Comparison of ENCODE assay signal across 31 mouse cellular contexts in the genomic region with DNA sequence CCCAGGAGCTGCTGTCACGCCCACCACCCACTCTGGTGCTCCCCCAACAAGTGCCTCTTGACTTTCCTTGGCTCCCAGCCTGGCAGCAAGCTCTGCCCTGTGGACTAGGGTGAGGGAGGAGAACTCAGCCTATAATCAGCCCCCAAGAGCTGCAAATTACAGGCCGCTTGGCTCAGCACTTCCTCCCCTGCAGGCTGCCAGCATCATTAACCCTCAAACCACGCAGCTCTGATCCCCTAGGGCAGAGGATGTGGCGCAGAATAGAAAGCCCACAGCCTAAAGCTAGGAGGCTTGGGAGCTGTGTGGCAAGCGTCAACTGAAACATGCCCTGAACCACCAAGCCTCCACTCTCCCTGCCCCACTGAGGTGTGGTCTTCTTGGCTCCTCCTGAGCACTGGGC. TPM values are rescaled to one million over a fixed set of nuclear protein-coding genes. Genes with fewer than 3 reads are reported as not detected.
DNase-seq lines count a peak whose midpoint lies in the region; ATAC-seq and TF ChIP-seq lines count a peak whose summit lies in the region.
"Had no signal": no experiment of that assay in that cellular context is flagged by ENCODE, and none has a peak within 500 bp of the region (broad histone marks: within the 10 kb centered on the region; RNA-seq: fewer than 3 reads in every experiment).

No protein-coding gene starts in this region.

- ATAC-seq in forebrain, postnatal 0 days = peak; percentile 34; the same call in 1 of the 2 replicates
- ATAC-seq in forebrain, embryonic 15.5 days (replicated peaks) = no peak
- no peak for ATAC-seq in limb, embryonic 13.5 days (ENCODE audit: low FRiP score, low read depth)

- H3K36me3 ChIP-seq in forebrain, postnatal 0 days (ENCODE audit: insufficient read depth) = peaks cover 62% of the 10 kb centered on the region
- H3K36me3 ChIP-seq in forebrain, embryonic 15.5 days = peaks cover 32% of the 10 kb centered on the region
- peaks cover 92% of the 10 kb centered on the region for H3K36me3 ChIP-seq in limb, embryonic 13.5 days
- H3K36me3 ChIP-seq in limb, embryonic 10.5 days = peaks cover 98% of the 10 kb centered on the region

- WGBS in forebrain, postnatal 0 days = 69% methylated on average over 5 of the region's 5 CpGs
- whole genome bisulfite sequencing in forebrain, embryonic 15.5 days = 65% methylated on average over 5 of the region's 5 CpGs
- 73% methylated on average over 5 of the region's 5 CpGs for WGBS in limb, embryonic 13.5 days
- WGBS in limb, embryonic 10.5 days = 81% methylated on average over 5 of the region's 5 CpGs
- WGBS in olfactory bulb, adult 2 months = 27% methylated on average over 5 of the region's 5 CpGs

- no peak overlapping the region for H3K4me2 ChIP-seq in forebrain, postnatal 0 days (ENCODE audit: low read depth)
- H3K4me2 ChIP-seq in forebrain, embryonic 15.5 days (replicated peaks) = no peak overlapping the region
- no peak overlapping the region for H3K4me2 ChIP-seq in limb, embryonic 13.5 days (replicated peaks)
- H3K4me2 ChIP-seq: forebrain, embryonic 12.5 days; heart, embryonic 13.5 days; kidney, embryonic 15.5 days; liver, embryonic 15.5 days; lung, embryonic 15.5 days; neural tube, embryonic 13.5 days had no signal

- H3K9ac ChIP-seq in forebrain, postnatal 0 days = no peak overlapping the region
- H3K9ac ChIP-seq in forebrain, embryonic 15.5 days (replicated peaks) = no peak overlapping the region
- H3K9ac ChIP-seq in limb, embryonic 13.5 days = 0 out of 2 replicates have a peak overlapping the region, but pooled peaks have one; percentile 4
- H3K9ac ChIP-seq: forebrain, embryonic 12.5 days; heart, embryonic 13.5 days; kidney, embryonic 15.5 days; liver, embryonic 15.5 days; lung, embryonic 15.5 days; neural tube, embryonic 13.5 days had no signal

- H3K4me1 ChIP-seq in forebrain, postnatal 0 days (ENCODE audit: insufficient read depth) = no peaks in the 10 kb centered on the region
- peaks cover under 1% of the 10 kb centered on the region; the same call in 1 of the 2 replicates for H3K4me1 ChIP-seq in forebrain, embryonic 15.5 days
- H3K4me1 ChIP-seq in limb, embryonic 13.5 days = peaks cover 7% of the 10 kb centered on the region
- peaks cover 4% of the 10 kb centered on the region; the same call in 1 of the 2 replicates for H3K4me1 ChIP-seq in limb, embryonic 10.5 days
- H3K4me1 ChIP-seq in olfactory bulb, adult 2 months (ENCODE audit: control insufficient read depth, insufficient read depth, low read length) = peaks cover 46% of the 10 kb centered on the region
- H3K4me1 ChIP-seq: forebrain, embryonic 12.5 days had no signal

- no peaks in the 10 kb centered on the region for H3K27me3 ChIP-seq in forebrain, postnatal 0 days (ENCODE audit: insufficient read depth, low read length)
- no peaks in the 10 kb centered on the region for H3K27me3 ChIP-seq in forebrain, embryonic 15.5 days
- no peaks in the 10 kb centered on the region for H3K27me3 ChIP-seq in limb, embryonic 13.5 days
- H3K27me3 ChIP-seq in limb, embryonic 10.5 days (ENCODE audit: low read depth, poor library complexity, severe bottlenecking) = no peaks in the 10 kb centered on the region
- H3K27me3 ChIP-seq: forebrain, embryonic 12.5 days; heart, embryonic 13.5 days; kidney, embryonic 15.5 days; liver, embryonic 15.5 days; lung, embryonic 15.5 days; neural tube, embryonic 13.5 days had no signal

- H3K9me3 ChIP-seq in forebrain, postnatal 0 days (ENCODE audit: low read length) = no peaks in the 10 kb centered on the region
- H3K9me3 ChIP-seq in forebrain, embryonic 15.5 days = no peaks in the 10 kb centered on the region
- H3K9me3 ChIP-seq in limb, embryonic 13.5 days = no peaks in the 10 kb centered on the region
- no peaks in the 10 kb centered on the region for H3K9me3 ChIP-seq in limb, embryonic 10.5 days (replicated peaks)
- H3K9me3 ChIP-seq: forebrain, embryonic 12.5 days; heart, embryonic 13.5 days; kidney, embryonic 15.5 days; liver, embryonic 15.5 days; lung, embryonic 15.5 days; neural tube, embryonic 13.5 days had no signal

- DNase-seq in forebrain, postnatal 0 days = no peak
- no peak for DNase-seq in limb, embryonic 10.5 days (ENCODE audit: low spot score)
- DNase-seq in thymus, postnatal 4 days = peak; percentile 63
- no peak for DNase-seq in ovary, postnatal 14 days (ENCODE audit: low spot score)
- no peak for DNase-seq in kidney, postnatal 25 days
- DNase-seq: adrenal gland, postnatal 10 days; cerebellum, adult 2 months; gastrocnemius, postnatal 10 days; heart, postnatal 4 days; kidney, adult 11 months; kidney, postnatal 4 days; liver; lung, postnatal 36 days; midbrain, embryonic 14.5 days had no signal

- H3K4me3 ChIP-seq in forebrain, postnatal 0 days (ENCODE audit: low read depth, low read length) = no peak overlapping the region
- H3K4me3 ChIP-seq in forebrain, embryonic 15.5 days = no peak overlapping the region
- no peak overlapping the region for H3K4me3 ChIP-seq in limb, embryonic 13.5 days
- H3K4me3 ChIP-seq in limb, embryonic 10.5 days = no peak overlapping the region
- no peak overlapping the region for H3K4me3 ChIP-seq in olfactory bulb, adult 2 months (ENCODE audit: insufficient read depth, low read depth, low read length)
- H3K4me3 ChIP-seq: forebrain, embryonic 12.5 days; heart, embryonic 13.5 days; kidney, embryonic 15.5 days; left cerebral cortex, adult 2 months; liver, embryonic 15.5 days; lung, embryonic 15.5 days; neural tube, embryonic 13.5 days had no signal

- no peak for TF ChIP-seq CTCF in forebrain, postnatal 0 days (IDR thresholded peaks at IDR 0.05; ENCODE audit: low read depth)
- no peak for TF ChIP-seq CTCF in olfactory bulb, adult 2 months (IDR thresholded peaks at IDR 0.05; ENCODE audit: insufficient read depth, low read depth, low read length)

- no peak overlapping the region for H3K27ac ChIP-seq in forebrain, postnatal 0 days (ENCODE audit: low read depth, low read length)
- no peak overlapping the region for H3K27ac ChIP-seq in forebrain, embryonic 15.5 days (replicated peaks)
- no peak overlapping the region for H3K27ac ChIP-seq in limb, embryonic 13.5 days
- H3K27ac ChIP-seq in limb, embryonic 10.5 days = no peak overlapping the region
- peak overlapping the region; percentile 38 for H3K27ac ChIP-seq in olfactory bulb, adult 2 months (ENCODE audit: insufficient read depth, low read depth, low read length)
- H3K27ac ChIP-seq: forebrain, embryonic 12.5 days; heart, embryonic 13.5 days; kidney, embryonic 15.5 days; left cerebral cortex, adult 2 months; liver, embryonic 15.5 days; lung, embryonic 15.5 days; neural tube, embryonic 13.5 days; stomach, postnatal 0 days had no signal

- TF ChIP-seq POLR2A in olfactory bulb, adult 2 months (IDR thresholded peaks at IDR 0.05; ENCODE audit: insufficient read depth, low read depth, low read length) = no peak

RNA-seq across cellular contexts. Expression of a gene that starts 18.4 kb away (rescaled TPM):
- total RNA-seq in forebrain, postnatal 0 days (2014; rRNA removed) = 0.10 and 0.15 TPM in 2 replicates
- 0.09 TPM in 1 of 2 replicates, not detected in the other for polyA plus RNA-seq in forebrain, postnatal 0 days (2015; fragmentation: Nextera tagmentation; extraction: Ambion mirVana)
- not detected in 2 replicates for polyA plus RNA-seq in forebrain, embryonic 15.5 days (2015; fragmentation: Nextera tagmentation; extraction: Ambion mirVana)
- not detected in 2 replicates for polyA plus RNA-seq in limb, embryonic 13.5 days (2015; fragmentation: Nextera tagmentation; extraction: Ambion mirVana)
- polyA plus RNA-seq in limb, embryonic 10.5 days (2016; fragmentation: Nextera tagmentation; extraction: Ambion mirVana) = not detected in 2 replicates
- polyA plus RNA-seq in olfactory bulb, adult 2 months (2012; ENCODE audit: insufficient read depth, insufficient read length, low replicate concordance, missing spikeins) = not detected in 2 replicates
- total RNA-seq: adrenal gland, postnatal 10 days; gastrocnemius, postnatal 10 days; granulocyte monocyte progenitor cell, adult 5-6 weeks; heart, postnatal 4 days; megakaryocyte-erythroid progenitor cell, adult 5-6 weeks; MEL had no signal
- polyA plus RNA-seq: forebrain, embryonic 12.5 days; heart, embryonic 13.5 days; kidney, embryonic 15.5 days; liver, embryonic 15.5 days; lung, embryonic 15.5 days; neural tube, embryonic 13.5 days had no signal

RNA-seq across cellular contexts. Expression of a gene that starts 24.7 kb away (rescaled TPM):
- total RNA-seq in forebrain, postnatal 0 days (2014; rRNA removed) = not detected in 2 replicates
- not detected in 2 replicates for polyA plus RNA-seq in forebrain, postnatal 0 days (2015; fragmentation: Nextera tagmentation; extraction: Ambion mirVana)
- not detected in 2 replicates for polyA plus RNA-seq in forebrain, embryonic 15.5 days (2015; fragmentation: Nextera tagmentation; extraction: Ambion mirVana)
- polyA plus RNA-seq in limb, embryonic 13.5 days (2015; fragmentation: Nextera tagmentation; extraction: Ambion mirVana) = not detected in 2 replicates
- polyA plus RNA-seq in limb, embryonic 10.5 days (2016; fragmentation: Nextera tagmentation; extraction: Ambion mirVana) = not detected in 2 replicates
- not detected in 2 replicates for polyA plus RNA-seq in olfactory bulb, adult 2 months (2012; ENCODE audit: insufficient read depth, insufficient read length, low replicate concordance, missing spikeins)
- total RNA-seq: adrenal gland, postnatal 10 days; gastrocnemius, postnatal 10 days; granulocyte monocyte progenitor cell, adult 5-6 weeks; heart, postnatal 4 days; layer of hippocampus, postnatal 10 days; left cerebral cortex, adult 2 months; left cerebral cortex, postnatal 36 days; megakaryocyte-erythroid progenitor cell, adult 5-6 weeks; MEL had no signal
- polyA plus RNA-seq: cerebellum, adult 2 months; forebrain, embryonic 12.5 days; heart, embryonic 13.5 days; kidney, embryonic 15.5 days; liver, embryonic 15.5 days; lung, embryonic 15.5 days; midbrain, embryonic 14.5 days; neural tube, embryonic 13.5 days had no signal

RNA-seq across cellular contexts. Expression of a gene that starts 32.5 kb away (rescaled TPM):
- total RNA-seq in forebrain, postnatal 0 days (2014; rRNA removed) = 35.2 and 49.1 TPM in 2 replicates
- polyA plus RNA-seq in forebrain, postnatal 0 days (2015; fragmentation: Nextera tagmentation; extraction: Ambion mirVana) = 21.4 and 23.3 TPM in 2 replicates
- polyA plus RNA-seq in forebrain, embryonic 15.5 days (2015; fragmentation: Nextera tagmentation; extraction: Ambion mirVana) = 24.3 and 25.7 TPM in 2 replicates
- 26.7 and 31.7 TPM in 2 replicates for polyA plus RNA-seq in limb, embryonic 13.5 days (2015; fragmentation: Nextera tagmentation; extraction: Ambion mirVana)
- 38.2 and 40.2 TPM in 2 replicates for polyA plus RNA-seq in limb, embryonic 10.5 days (2016; fragmentation: Nextera tagmentation; extraction: Ambion mirVana)
- not detected in 2 replicates for polyA plus RNA-seq in olfactory bulb, adult 2 months (2012; ENCODE audit: insufficient read depth, insufficient read length, low replicate concordance, missing spikeins)

RNA-seq across cellular contexts. Expression of a gene that starts 32.6 kb away (rescaled TPM):
- 11.5 and 11.9 TPM in 2 replicates for total RNA-seq in forebrain, postnatal 0 days (2014; rRNA removed)
- 7.4 and 11.5 TPM in 2 replicates for polyA plus RNA-seq in forebrain, postnatal 0 days (2015; fragmentation: Nextera tagmentation; extraction: Ambion mirVana)
- 28.9 and 30.0 TPM in 2 replicates for polyA plus RNA-seq in forebrain, embryonic 15.5 days (2015; fragmentation: Nextera tagmentation; extraction: Ambion mirVana)
- polyA plus RNA-seq in limb, embryonic 13.5 days (2015; fragmentation: Nextera tagmentation; extraction: Ambion mirVana) = 33.2 and 33.4 TPM in 2 replicates
- polyA plus RNA-seq in limb, embryonic 10.5 days (2016; fragmentation: Nextera tagmentation; extraction: Ambion mirVana) = 64.9 and 69.8 TPM in 2 replicates
- polyA plus RNA-seq in olfactory bulb, adult 2 months (2012; ENCODE audit: insufficient read depth, insufficient read length, low replicate concordance, missing spikeins) = not detected in 2 replicates

RNA-seq across cellular contexts. Expression of a gene that starts 42.8 kb away (rescaled TPM):
- not detected in 2 replicates for total RNA-seq in forebrain, postnatal 0 days (2014; rRNA removed)
- not detected in 2 replicates for polyA plus RNA-seq in forebrain, postnatal 0 days (2015; fragmentation: Nextera tagmentation; extraction: Ambion mirVana)
- not detected in 2 replicates for polyA plus RNA-seq in forebrain, embryonic 15.5 days (2015; fragmentation: Nextera tagmentation; extraction: Ambion mirVana)
- not detected in 2 replicates for polyA plus RNA-seq in limb, embryonic 13.5 days (2015; fragmentation: Nextera tagmentation; extraction: Ambion mirVana)
- polyA plus RNA-seq in limb, embryonic 10.5 days (2016; fragmentation: Nextera tagmentation; extraction: Ambion mirVana) = not detected in 2 replicates
- not detected in 2 replicates for polyA plus RNA-seq in olfactory bulb, adult 2 months (2012; ENCODE audit: insufficient read depth, insufficient read length, low replicate concordance, missing spikeins)
- total RNA-seq: adrenal gland, postnatal 10 days; gastrocnemius, postnatal 10 days; granulocyte monocyte progenitor cell, adult 5-6 weeks; heart, postnatal 4 days; layer of hippocampus, postnatal 10 days; left cerebral cortex, adult 2 months; left cerebral cortex, postnatal 36 days; megakaryocyte-erythroid progenitor cell, adult 5-6 weeks; MEL had no signal
- polyA plus RNA-seq: cerebellum, adult 2 months; forebrain, embryonic 12.5 days; heart, embryonic 13.5 days; kidney, embryonic 15.5 days; liver, embryonic 15.5 days; lung, embryonic 15.5 days; midbrain, embryonic 14.5 days; neural tube, embryonic 13.5 days; small intestine, adult 2 months; stomach, postnatal 0 days had no signal
